Mouse (Mus musculus) ES-Bruce4 (cell line): ENCODE data around the gene Actn4. TPM values are rescaled to one million over a fixed set of nuclear protein-coding genes. Genes with fewer than 3 reads are reported as not detected.

ENCODE experiments used
- H3K27ac ChIP-seq: 2 replicates; pipeline ENCODE4 v1.5.1; 2012; ENCODE audit warnings: low read length, inconsistent platforms; ENCODE audit not compliant: insufficient read depth
- H3K27me3 ChIP-seq: 2 replicates; pipeline ENCODE4 v1.6.1; 2012; ENCODE audit warnings: mild to moderate bottlenecking, low read length, inconsistent platforms; ENCODE audit not compliant: control insufficient read depth, poor library complexity, insufficient read depth, severe bottlenecking
- H3K36me3 ChIP-seq: 2 replicates; pipeline ENCODE4 v1.6.1; 2012; ENCODE audit warnings: inconsistent platforms, mild to moderate bottlenecking, low read length, moderate library complexity; ENCODE audit not compliant: control insufficient read depth, poor library complexity, insufficient read depth, severe bottlenecking
- H3K4me1 ChIP-seq: one replicate; pipeline ENCODE4 v1.8.1; 2011; ENCODE audit warnings: low read length; ENCODE audit not compliant: control insufficient read depth, insufficient read depth
- H3K4me3 ChIP-seq: 2 replicates; pipeline ENCODE4 v1.5.1; 2011; ENCODE audit warnings: low read depth, mild to moderate bottlenecking, low read length
- H3K9ac ChIP-seq: 2 replicates; pipeline ENCODE4 v1.6.1; 2012; ENCODE audit warnings: low read depth, mild to moderate bottlenecking, inconsistent platforms; ENCODE audit not compliant: poor library complexity, severe bottlenecking
- H3K9me3 ChIP-seq: replicated peaks from 2 replicates; pipeline ENCODE4 v1.6.1; 2012; ENCODE audit warnings: mild to moderate bottlenecking, low read length, inconsistent platforms; ENCODE audit not compliant: control insufficient read depth, poor library complexity, insufficient read depth, severe bottlenecking
- CTCF ChIP-seq: IDR thresholded peaks from one replicate; pipeline ENCODE4 v1.8.1; 2011; ENCODE audit warnings: low read depth, low read length
- EP300 ChIP-seq: IDR thresholded peaks from 2 replicates; pipeline ENCODE4 v1.6.1; 2011; ENCODE audit warnings: low read depth, low read length; ENCODE audit not compliant: insufficient read depth
- POLR2A ChIP-seq: IDR thresholded peaks from one replicate; pipeline ENCODE4 v1.8.1; 2011; ENCODE audit warnings: low read length; ENCODE audit not compliant: insufficient read depth
- polyA plus RNA-seq: library from polyadenylated mRNA; stranded (reverse); fragments of >200 nt; gene quantifications from 2 replicates; pipeline ENCODE4 v1.2.4, GENCODE M21; 2011; ENCODE audit warnings: low read depth; ENCODE audit not compliant: missing spikeins, insufficient read depth, insufficient read length

Gene Actn4
- polyA plus RNA-seq, result 318 and 324 TPM in 2 replicates

DNA sequence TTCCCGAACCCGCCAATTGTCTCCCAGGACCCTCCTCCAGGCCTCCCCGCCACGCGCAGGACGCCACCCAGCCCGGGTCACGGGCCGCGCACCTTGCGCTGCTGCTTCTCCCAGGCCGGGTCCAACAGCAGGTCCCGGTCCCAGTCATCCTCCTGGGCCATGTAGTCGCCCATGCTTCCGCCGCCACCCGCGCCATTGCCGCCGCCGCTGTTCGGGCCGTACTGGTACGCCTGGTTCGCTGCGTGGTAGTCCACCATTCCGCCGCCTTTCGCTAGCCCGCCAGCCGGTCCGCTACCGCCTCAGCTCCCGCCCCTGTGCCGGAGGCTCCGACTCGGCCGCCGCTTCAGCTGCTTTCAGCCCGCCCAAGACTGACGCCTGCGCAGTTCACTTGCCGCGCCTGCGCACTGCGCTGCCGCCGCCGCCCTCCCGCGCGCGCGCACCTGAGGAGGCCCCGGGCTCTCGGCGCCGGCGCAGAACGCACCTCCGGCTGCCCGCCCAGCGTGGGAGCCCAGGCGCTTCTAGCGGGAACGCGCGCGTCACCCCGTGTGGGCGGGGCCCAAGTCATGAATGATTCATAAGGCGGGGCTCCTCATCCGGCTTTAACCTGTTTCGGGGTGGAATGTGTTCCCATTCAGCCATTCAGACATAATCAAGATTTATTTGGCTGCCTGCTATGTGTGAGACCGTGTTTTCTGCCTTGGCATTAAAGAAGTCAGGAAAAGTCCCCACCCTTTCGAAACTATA lies at the start of gene Actn4:
Gene Actn4 (minus strand): TSS at position 414 of the 744 bp plus-strand sequence.
- Histone ChIP-seq H3K4me1 (peaks cover 10% of the 10 kb centered on the region), H3K27ac (peak within 1 kb of the TSS; percentile 95), H3K9ac (peak within 1 kb of the TSS; percentile 96), H3K27me3 (no peaks in the 10 kb centered on the region), H3K4me3 (peak within 1 kb of the TSS; percentile 99), H3K9me3 (no peaks in the 10 kb centered on the region), H3K36me3 (peaks cover 5% of the 10 kb centered on the region; the same call in 1 of the 2 replicates)
- TF ChIP-seq EP300 (0 out of 2 replicates have a peak, but pooled peaks have one; percentile 35), POLR2A (peak; percentile 85), CTCF (no peak)

DNA sequence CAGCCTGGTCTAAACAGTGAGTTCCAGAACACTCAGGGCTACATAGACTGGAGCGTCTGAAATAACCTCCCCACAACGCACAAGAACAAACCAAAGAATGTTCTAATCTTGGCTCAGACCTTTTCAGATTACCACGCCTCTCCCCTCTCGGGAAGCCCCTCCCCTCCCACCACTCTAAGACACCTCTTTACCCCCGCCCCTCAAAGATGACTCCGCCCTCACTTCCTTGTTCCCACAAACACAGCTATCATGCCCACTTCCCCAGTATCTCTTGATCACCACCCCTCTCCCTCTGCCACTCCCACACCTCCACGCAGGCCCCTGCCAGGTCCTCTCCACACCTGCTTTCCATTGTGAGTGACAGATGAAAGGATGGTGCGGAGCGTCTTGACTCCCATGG lies 46.6 kb upstream of the Actn4 start:
- Histone ChIP-seq H3K4me3 (no peak overlapping the region), H3K27me3 (no peaks in the 10 kb centered on the region), H3K4me1 (no peaks in the 10 kb centered on the region), H3K9me3 (no peaks in the 10 kb centered on the region), H3K27ac (no peak overlapping the region), H3K9ac (no peak overlapping the region), H3K36me3 (no peaks in the 10 kb centered on the region)
- TF ChIP-seq POLR2A (no peak), CTCF (no peak), EP300 (no peak)

DNA sequence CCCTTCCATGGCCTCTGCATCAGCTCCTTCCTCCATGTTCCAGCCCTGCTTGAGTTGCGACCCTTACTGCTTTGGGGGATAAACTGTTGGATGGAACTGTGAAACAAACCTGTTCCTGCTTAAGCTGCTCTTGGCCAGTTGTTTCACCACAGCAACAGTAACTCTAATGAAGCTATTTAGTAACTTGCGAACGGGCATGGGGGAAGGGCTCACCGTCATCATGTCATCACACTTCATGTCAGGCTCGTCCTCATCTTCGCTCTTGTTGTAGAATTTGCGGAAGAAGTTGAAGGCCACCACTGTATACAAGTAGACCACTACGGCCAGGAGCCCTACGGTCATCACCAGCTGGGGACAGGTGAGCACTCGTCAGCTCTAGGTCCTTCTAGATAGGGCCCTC lies 46.0 kb upstream of the Actn4 start:
- Histone ChIP-seq H3K4me1 (no peaks in the 10 kb centered on the region), H3K9ac (no peak overlapping the region), H3K27ac (no peak overlapping the region), H3K4me3 (no peak overlapping the region), H3K36me3 (no peaks in the 10 kb centered on the region), H3K27me3 (no peaks in the 10 kb centered on the region), H3K9me3 (no peaks in the 10 kb centered on the region)
- TF ChIP-seq POLR2A, result no peak
- no peak for TF ChIP-seq EP300
- no peak for TF ChIP-seq CTCF

DNA sequence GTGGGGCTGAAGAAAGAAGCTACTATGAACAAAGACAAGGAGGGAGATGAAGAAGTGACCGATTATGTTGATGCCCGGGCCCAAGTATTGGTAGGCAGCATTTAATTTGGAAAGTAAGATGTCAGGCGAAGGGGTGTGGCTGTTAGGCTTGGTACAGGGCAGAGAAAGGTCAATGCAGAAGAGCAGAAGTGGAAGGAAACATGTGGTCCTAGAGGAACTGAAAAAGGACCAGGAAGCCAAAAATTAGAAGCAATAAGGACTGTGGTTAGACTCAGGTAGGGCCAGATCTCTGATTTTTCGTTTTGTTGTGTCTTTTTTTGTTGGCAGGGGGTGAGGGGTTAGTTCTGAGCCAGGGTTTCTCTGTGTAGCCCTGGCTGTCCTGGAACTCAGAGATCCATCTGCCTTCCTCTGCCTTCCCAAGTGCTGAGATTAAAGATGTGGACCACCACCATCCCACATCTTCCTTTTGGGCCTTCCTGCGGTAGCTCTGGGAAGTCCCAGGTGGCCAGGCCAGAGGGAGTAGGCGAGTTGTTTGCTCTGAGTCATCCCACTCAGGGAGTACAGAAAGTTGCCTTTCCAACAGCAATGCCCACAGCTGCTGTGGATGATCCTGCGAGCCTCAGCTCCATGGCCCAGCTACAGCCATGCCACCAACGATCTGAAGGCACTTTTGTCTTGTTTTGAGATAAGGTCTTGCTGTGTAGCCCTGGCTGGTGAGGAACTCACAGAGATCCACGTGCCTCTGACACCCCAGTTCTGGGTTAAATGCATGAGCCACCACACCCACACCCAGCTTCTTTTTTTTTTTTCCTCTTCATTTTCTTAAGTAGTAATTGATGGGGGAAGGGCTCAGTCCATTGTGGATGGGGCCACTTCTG lies 45.3 kb upstream of the Actn4 start:
- Histone ChIP-seq H3K27ac (no peak overlapping the region), H3K9me3 (no peaks in the 10 kb centered on the region), H3K9ac (no peak overlapping the region), H3K4me1 (no peaks in the 10 kb centered on the region), H3K27me3 (no peaks in the 10 kb centered on the region), H3K36me3 (no peaks in the 10 kb centered on the region), H3K4me3 (no peak overlapping the region)
- TF ChIP-seq EP300 (no peak), CTCF (no peak), POLR2A (no peak)

DNA sequence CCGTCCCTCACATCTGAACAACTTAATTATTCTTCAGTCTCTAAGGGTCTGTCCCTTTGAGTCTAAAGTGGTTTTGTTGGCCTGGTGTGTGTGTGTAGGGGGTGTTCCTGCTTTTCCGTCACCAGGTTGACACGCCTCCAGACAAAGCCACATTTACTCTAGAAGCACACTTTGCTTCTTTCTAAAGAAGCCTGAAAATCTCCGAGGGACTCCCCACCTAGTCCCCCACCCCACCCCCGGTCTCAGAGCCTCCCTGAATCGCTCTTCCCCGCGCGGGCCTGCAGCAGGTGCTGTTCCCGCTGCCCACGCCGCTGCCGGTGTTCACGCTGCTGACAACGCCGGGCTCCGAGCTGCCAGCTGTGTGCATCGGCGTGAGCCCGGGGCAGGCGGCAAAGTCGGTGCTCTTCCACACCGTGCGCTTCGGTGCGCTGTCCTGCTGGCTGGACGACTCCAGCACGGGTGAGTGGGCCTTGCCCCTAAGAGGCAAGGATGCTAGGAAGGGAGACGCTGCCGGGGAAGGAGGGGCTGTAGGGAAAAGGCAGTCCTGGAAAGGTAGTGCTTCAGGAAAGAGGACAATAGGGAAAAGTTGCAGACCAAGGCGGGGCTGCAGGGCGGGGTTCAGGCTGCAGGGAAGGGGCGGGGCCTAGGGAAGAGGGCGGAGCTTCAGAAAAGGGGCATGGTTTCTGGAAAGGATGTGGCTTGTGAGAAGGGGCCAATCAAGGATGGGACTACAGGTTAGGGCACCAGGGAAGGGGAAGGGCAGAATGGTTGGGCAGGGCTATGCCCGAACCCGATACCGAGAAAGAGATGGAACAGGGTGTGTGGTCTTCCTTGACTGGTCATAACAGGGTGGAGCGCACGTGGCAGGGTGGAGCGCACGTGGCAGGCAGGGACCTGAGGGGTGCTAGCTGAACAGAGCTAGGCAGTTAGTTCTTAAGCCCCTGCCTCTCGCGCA lies 38.8 kb upstream of the Actn4 start:
- peaks cover 2% of the 10 kb centered on the region for H3K4me1 ChIP-seq
- peak overlapping the region; percentile 69 for H3K4me3 ChIP-seq
- H3K9ac ChIP-seq, result peak overlapping the region; percentile 41; the same call in 1 of the 2 replicates
- H3K27ac ChIP-seq, result peak overlapping the region; percentile 0; the same call in 1 of the 2 replicates
- H3K27me3 ChIP-seq, result no peaks in the 10 kb centered on the region
- H3K9me3 ChIP-seq, result no peaks in the 10 kb centered on the region
- TF ChIP-seq EP300, result peak; percentile 42; the same call in 1 of the 2 replicates
- TF ChIP-seq CTCF, result no peak
- peak; percentile 49 for TF ChIP-seq POLR2A
- H3K36me3 ChIP-seq, result no peaks in the 10 kb centered on the region
